Mouse (Mus musculus): ENCODE data around the gene Sycp1. TPM values are rescaled to one million over a fixed set of nuclear protein-coding genes. Genes with fewer than 3 reads are reported as not detected.

Gene Sycp1
- total RNA-seq, 2 experiments from 2014 or later: not detected

Other genes starting within 250 kb of the Sycp1 start
- gene Tspan2, start 201.6 kb downstream of the Sycp1 start, total RNA-seq (2014; fragmentation: Nextera tagmentation): 27.8 and 30.1 TPM in 2 replicates
- gene Tspan2, start 201.6 kb downstream of the Sycp1 start, total RNA-seq (2017): 18.4 and 19.9 TPM in 2 replicates
- gene Tshb, start 153.4 kb downstream of the Sycp1 start, total RNA-seq (2014; fragmentation: Nextera tagmentation): not detected in 2 replicates
- not detected in 2 replicates for gene Tshb, start 153.4 kb downstream of the Sycp1 start, total RNA-seq (2017)
- gene Nr1h5, start 28.0 kb upstream of the Sycp1 start, total RNA-seq (2014; fragmentation: Nextera tagmentation): not detected in 2 replicates
- gene Nr1h5, start 28.0 kb upstream of the Sycp1 start, total RNA-seq (2017): not detected in 2 replicates
- gene Sike1, start 59.6 kb upstream of the Sycp1 start, total RNA-seq (2014; fragmentation: Nextera tagmentation): 46.0 and 64.7 TPM in 2 replicates
- 23.7 and 25.1 TPM in 2 replicates for gene Sike1, start 59.6 kb upstream of the Sycp1 start, total RNA-seq (2017)
- gene Csde1, start 84.3 kb upstream of the Sycp1 start, total RNA-seq (2014; fragmentation: Nextera tagmentation): 257 and 283 TPM in 2 replicates
- gene Csde1, start 84.3 kb upstream of the Sycp1 start, total RNA-seq (2017): 739 and 762 TPM in 2 replicates
- 55.9 and 90.5 TPM in 2 replicates for gene Nras, start 122.2 kb upstream of the Sycp1 start, total RNA-seq (2014; fragmentation: Nextera tagmentation)
- gene Nras, start 122.2 kb upstream of the Sycp1 start, total RNA-seq (2017): 69.0 and 97.7 TPM in 2 replicates
- gene Ampd1, start 137.9 kb upstream of the Sycp1 start, total RNA-seq (2014; fragmentation: Nextera tagmentation): not detected in 2 replicates
- not detected in 2 replicates for gene Ampd1, start 137.9 kb upstream of the Sycp1 start, total RNA-seq (2017)
- 0.94 and 4.1 TPM in 2 replicates for gene Dennd2c, start 166.5 kb upstream of the Sycp1 start, total RNA-seq (2014; fragmentation: Nextera tagmentation)
- 0.82 and 1.5 TPM in 2 replicates for gene Dennd2c, start 166.5 kb upstream of the Sycp1 start, total RNA-seq (2017)
- 89.9 and 107 TPM in 2 replicates for gene Bcas2, start 235.6 kb upstream of the Sycp1 start, total RNA-seq (2014; fragmentation: Nextera tagmentation)
- 136 and 172 TPM in 2 replicates for gene Bcas2, start 235.6 kb upstream of the Sycp1 start, total RNA-seq (2017)